20 mouse cellular contexts compared by ENCODE assay signal in genomic region chr4:106924888-106925287, GRCm38 (mm10). TPM values are rescaled to one million over a fixed set of nuclear protein-coding genes. Genes with fewer than 3 reads are reported as not detected.
A peak's percentile ranks its signal among the peaks of the same experiment; 100 is the strongest.
DNase-seq lines count a peak whose midpoint lies in the region; ATAC-seq lines count a peak whose summit lies in the region.
"Had no signal": no experiment of that assay in that cellular context is flagged by ENCODE, and none has a peak within 500 bp of the region (broad histone marks: within the 10 kb centered on the region; RNA-seq: fewer than 3 reads in every experiment).

No protein-coding gene starts in this region.

- peak; percentile 85 for DNase-seq in heart, embryonic 10.5 days (ENCODE audit: low spot score)
- no peak for DNase-seq in heart, adult 11 months
- DNase-seq in urinary bladder, postnatal 36 days (ENCODE audit: low spot score in 2 of 2) = peak; percentile 11 to 40
- DNase-seq in urinary bladder, postnatal 25 days (ENCODE audit: low spot score) = no peak
- no peak for DNase-seq in gastrocnemius, postnatal 36 days
- DNase-seq in embryo, embryonic 9.5 days (ENCODE audit: extremely low spot score) = no peak
- DNase-seq: cerebellum, adult 18-20 months; heart, adult 18-20 months; heart, postnatal 4 days; lung, adult 18-20 months; lung, postnatal 4 days had no signal

- peak; percentile 63 for ATAC-seq in liver, embryonic 15.5 days (ENCODE audit: insufficient read depth)
- ATAC-seq in midbrain, embryonic 16.5 days = no peak
- ATAC-seq: activated CD4-positive, CD25-positive, alpha-beta regulatory T cell, adult 4 months; forebrain, embryonic 14.5 days had no signal

- peaks cover 54% of the 10 kb centered on the region for H3K4me1 ChIP-seq in heart, embryonic 10.5 days
- peaks cover 84% of the 10 kb centered on the region for H3K4me1 ChIP-seq in liver, embryonic 15.5 days (replicated peaks)
- peaks cover 32% of the 10 kb centered on the region for H3K4me1 ChIP-seq in midbrain, embryonic 16.5 days (ENCODE audit: control insufficient read depth, insufficient read depth, low read length)

- peaks cover 85% of the 10 kb centered on the region for H3K36me3 ChIP-seq in heart, embryonic 10.5 days
- H3K36me3 ChIP-seq in liver, embryonic 15.5 days (replicated peaks) = peaks cover 91% of the 10 kb centered on the region
- H3K36me3 ChIP-seq in midbrain, embryonic 16.5 days (ENCODE audit: control insufficient read depth, insufficient read depth, low read length) = peaks cover 12% of the 10 kb centered on the region

- H3K9me3 ChIP-seq in heart, embryonic 10.5 days = no peaks in the 10 kb centered on the region
- H3K9me3 ChIP-seq in liver, embryonic 15.5 days (replicated peaks) = no peaks in the 10 kb centered on the region
- no peaks in the 10 kb centered on the region for H3K9me3 ChIP-seq in midbrain, embryonic 16.5 days (replicated peaks; ENCODE audit: control insufficient read depth, low read length, poor library complexity, severe bottlenecking)
- H3K9me3 ChIP-seq: embryonic facial prominence, embryonic 15.5 days; kidney, embryonic 15.5 days; neural tube, embryonic 12.5 days had no signal

- H3K27me3 ChIP-seq in heart, embryonic 10.5 days (ENCODE audit: insufficient read depth, poor library complexity, severe bottlenecking) = no peaks in the 10 kb centered on the region
- no peaks in the 10 kb centered on the region for H3K27me3 ChIP-seq in liver, embryonic 15.5 days
- no peaks in the 10 kb centered on the region for H3K27me3 ChIP-seq in midbrain, embryonic 16.5 days (ENCODE audit: control insufficient read depth, insufficient read depth, low read depth, low read length)
- H3K27me3 ChIP-seq: CH12.LX; embryonic facial prominence, embryonic 15.5 days; kidney, embryonic 15.5 days; neural tube, embryonic 12.5 days had no signal

- H3K4me3 ChIP-seq in heart, embryonic 10.5 days = no peak overlapping the region
- peak overlapping the region; percentile 14 for H3K4me3 ChIP-seq in liver, embryonic 15.5 days (replicated peaks)
- no peak overlapping the region for H3K4me3 ChIP-seq in midbrain, embryonic 16.5 days (ENCODE audit: low read depth, low read length)
- H3K4me3 ChIP-seq: embryonic facial prominence, embryonic 15.5 days; kidney, embryonic 15.5 days; layer of hippocampus, adult 2 months; neural tube, embryonic 12.5 days had no signal

- intact Hi-C loops in gastrocnemius, postnatal 36 days (cut with DNase I) = no loop called here

- H3K9ac ChIP-seq in liver, embryonic 15.5 days = peak overlapping the region; percentile 12; the same call in 1 of the 2 replicates
- H3K9ac ChIP-seq in midbrain, embryonic 16.5 days (ENCODE audit: low read depth, low read length) = no peak overlapping the region
- H3K9ac ChIP-seq: embryonic facial prominence, embryonic 15.5 days; kidney, embryonic 15.5 days; neural tube, embryonic 12.5 days had no signal

- H3K4me2 ChIP-seq in liver, embryonic 15.5 days = peak overlapping the region; percentile 57
- H3K4me2 ChIP-seq in midbrain, embryonic 16.5 days (ENCODE audit: low read length) = no peak overlapping the region
- H3K4me2 ChIP-seq: embryonic facial prominence, embryonic 15.5 days; kidney, embryonic 15.5 days; neural tube, embryonic 12.5 days had no signal

- H3K27ac ChIP-seq in heart, embryonic 10.5 days = no peak overlapping the region
- peak overlapping the region; percentile 84 for H3K27ac ChIP-seq in liver, embryonic 15.5 days (replicated peaks)
- no peak overlapping the region for H3K27ac ChIP-seq in midbrain, embryonic 16.5 days (ENCODE audit: low read length)
- H3K27ac ChIP-seq: embryonic facial prominence, embryonic 15.5 days; kidney, embryonic 15.5 days; layer of hippocampus, adult 2 months; neural tube, embryonic 12.5 days had no signal

- 58% methylated on average over 10 of the region's 10 CpGs for WGBS in heart, embryonic 10.5 days
- WGBS in liver, embryonic 15.5 days (ENCODE audit: insufficient replicate concordance) = 42% methylated on average over 10 of the region's 10 CpGs
- WGBS in midbrain, embryonic 16.5 days = 89% methylated on average over 10 of the region's 10 CpGs

RNA-seq across cellular contexts. Expression of gene Ssbp3, which starts 14.4 kb away (rescaled TPM):
- 69.6 and 139 TPM in 2 replicates for polyA plus RNA-seq in heart, embryonic 10.5 days (2016; fragmentation: Nextera tagmentation; extraction: Ambion mirVana)
- polyA plus RNA-seq in liver, embryonic 15.5 days (2015; fragmentation: Nextera tagmentation; extraction: Ambion mirVana) = 45.7 and 50.5 TPM in 2 replicates
- polyA plus RNA-seq in midbrain, embryonic 16.5 days (2015; fragmentation: Nextera tagmentation; extraction: Ambion mirVana) = 129 and 164 TPM in 2 replicates
- 10 to 100 TPM; 21.3 to 25.6 TPM for total RNA-seq in gastrocnemius, postnatal 36 days (2021)

Comparison
In these comparisons a context has a peak if more than half of its experiments do, and no peak if none do; other contexts are left out.
1. DNase-seq: peak in heart, embryonic 10.5 days (single experiment) and urinary bladder, postnatal 36 days (2 of 2); none in heart, adult 11 months (single experiment), urinary bladder, postnatal 25 days (single experiment), gastrocnemius, postnatal 36 days (0 of 2) and embryo, embryonic 9.5 days (single experiment).